Mouse (Mus musculus) embryonic facial prominence, embryonic 13.5 days (tissue): ENCODE measurements around the gene Stac2. TPM values are rescaled to one million over a fixed set of nuclear protein-coding genes. Genes with fewer than 3 reads are reported as not detected.

Experiments
- ATAC-seq: fragments of 200-750 bp; cut with Nextera tagmentation; 2 replicates; pipeline ENCODE4 v1.8.0; 2017; ENCODE audit warnings: low read depth; ENCODE audit not compliant: insufficient number of reproducible peaks, insufficient read depth, low FRiP score, low TSS enrichment
- H3K27ac ChIP-seq: fragments of 300-500 bp; sonication (generic); 2 replicates; pipeline ENCODE4 v1.5.1; 2015; ENCODE audit warnings: moderate library complexity, mild to moderate bottlenecking, inconsistent platforms
- H3K27me3 ChIP-seq: fragments of 300-500 bp; sonication (generic); 2 replicates; pipeline ENCODE4 v1.6.1; 2015; ENCODE audit warnings: mild to moderate bottlenecking, inconsistent platforms
- H3K36me3 ChIP-seq: fragments of 300-500 bp; sonication (generic); 2 replicates; pipeline ENCODE4 v1.6.1; 2015; ENCODE audit warnings: mild to moderate bottlenecking, inconsistent platforms
- H3K4me1 ChIP-seq: fragments of 300-500 bp; sonication (generic); 2 replicates; pipeline ENCODE4 v1.6.1; 2015; ENCODE audit warnings: inconsistent platforms
- H3K4me2 ChIP-seq: fragments of 300-500 bp; sonication (generic); 2 replicates; pipeline ENCODE4 v1.6.1; 2015; ENCODE audit warnings: moderate library complexity, mild to moderate bottlenecking, inconsistent platforms
- H3K4me3 ChIP-seq: fragments of 300-500 bp; sonication (generic); 2 replicates; pipeline ENCODE4 v1.5.1; 2015; ENCODE audit warnings: mild to moderate bottlenecking, inconsistent platforms
- H3K9ac ChIP-seq: fragments of 300-500 bp; sonication (generic); 2 replicates; pipeline ENCODE4 v1.6.1; 2015; ENCODE audit warnings: mild to moderate bottlenecking, inconsistent platforms
- H3K9me3 ChIP-seq: fragments of 300-500 bp; sonication (generic); 2 replicates; pipeline ENCODE4 v1.6.1; 2016; ENCODE audit warnings: inconsistent platforms
- WGBS: fragments of 180-500 bp; shearing (Covaris S2); methylation state at CpG from one replicate; pipeline ENCODE4 v1.1.7; 2015; ENCODE audit warnings: mixed read lengths; 5-methylcytosine and 5-hydroxymethylcytosine counted together
- polyA plus RNA-seq: library from polyadenylated mRNA; unstranded; fragments of >200 nt; fragmentation: Nextera tagmentation; extraction: Ambion mirVana; gene quantifications from 2 replicates; pipeline ENCODE4 v1.2.1, GENCODE M21; 2015

The Stac2 gene
- polyA plus RNA-seq, 1 experiment from 2014 or later, result 0.65 TPM

- 91% methylated on average over 12 of the region's 12 CpGs for WGBS
- no peaks in the 10 kb centered on the region for H3K36me3 ChIP-seq
- no peaks in the 10 kb centered on the region for H3K27me3 ChIP-seq
- peaks cover 8% of the 10 kb centered on the region; the same call in 1 of the 2 replicates for H3K9me3 ChIP-seq
- ATAC-seq, result no peak
- no peak overlapping the region for H3K9ac ChIP-seq
- no peak overlapping the region for H3K27ac ChIP-seq
- H3K4me1 ChIP-seq, result no peaks in the 10 kb centered on the region
- H3K4me3 ChIP-seq, result no peak overlapping the region
- H3K4me2 ChIP-seq, result no peak overlapping the region
Observed at GRCm38 (mm10) chr11:98066201-98066600, 12.9 kb upstream of the Stac2 start.

GRCm38 (mm10) chr11:98061904-98062562 is 8.8 kb upstream of the Stac2 start:
- Histone ChIP-seq H3K9me3 (peaks cover 6% of the 10 kb centered on the region; the same call in 1 of the 2 replicates), H3K4me3 (no peak overlapping the region), H3K9ac (no peak overlapping the region), H3K4me2 (no peak overlapping the region), H3K27ac (no peak overlapping the region), H3K27me3 (0 out of 2 replicates have a peak, but pooled peaks cover 7% of the 10 kb centered on the region), H3K4me1 (peaks cover 6% of the 10 kb centered on the region; the same call in 1 of the 2 replicates), H3K36me3 (no peaks in the 10 kb centered on the region)
- 57% methylated on average over 6 of the region's 6 CpGs for whole genome bisulfite sequencing
- no peak for ATAC-seq

- Histone ChIP-seq H3K4me3 (no peak overlapping the region), H3K36me3 (no peaks in the 10 kb centered on the region), H3K4me2 (no peak overlapping the region), H3K27ac (no peak overlapping the region), H3K9me3 (no peaks in the 10 kb centered on the region; the same call in 1 of the 2 replicates), H3K9ac (no peak overlapping the region), H3K27me3 (0 out of 2 replicates have a peak, but pooled peaks cover 7% of the 10 kb centered on the region), H3K4me1 (peaks cover 6% of the 10 kb centered on the region; the same call in 1 of the 2 replicates)
- ATAC-seq, result no peak
- 80% methylated on average over 3 of the region's 3 CpGs for WGBS
Observed at GRCm38 (mm10) chr11:98061441-98061840, 8.2 kb upstream of the Stac2 start.

GRCm38 (mm10) chr11:98060104-98060692 is 6.9 kb upstream of the Stac2 start:
- no peaks in the 10 kb centered on the region for H3K36me3 ChIP-seq
- 69% methylated on average over 5 of the region's 5 CpGs for WGBS
- no peak overlapping the region for H3K27ac ChIP-seq
- H3K9ac ChIP-seq, result no peak overlapping the region
- no peaks in the 10 kb centered on the region for H3K9me3 ChIP-seq
- no peak overlapping the region for H3K4me3 ChIP-seq
- no peak for ATAC-seq
- H3K27me3 ChIP-seq, result peaks cover 10% of the 10 kb centered on the region; the same call in 1 of the 2 replicates
- no peak overlapping the region for H3K4me2 ChIP-seq
- peaks cover 6% of the 10 kb centered on the region; the same call in 1 of the 2 replicates for H3K4me1 ChIP-seq

GRCm38 (mm10) chr11:98059662-98060061 is 6.4 kb upstream of the Stac2 start:
- Histone ChIP-seq H3K9me3 (no peaks in the 10 kb centered on the region), H3K4me2 (no peak overlapping the region), H3K36me3 (no peaks in the 10 kb centered on the region), H3K27ac (no peak overlapping the region), H3K9ac (no peak overlapping the region), H3K27me3 (peaks cover 14% of the 10 kb centered on the region; the same call in 1 of the 2 replicates), H3K4me1 (peaks cover 6% of the 10 kb centered on the region; the same call in 1 of the 2 replicates), H3K4me3 (no peak overlapping the region)
- WGBS, result 64% methylated on average over 7 of the region's 7 CpGs
- ATAC-seq, result no peak

- H3K36me3 ChIP-seq, result no peaks in the 10 kb centered on the region
- H3K4me2 ChIP-seq, result no peak overlapping the region
- ATAC-seq, result no peak
- no peaks in the 10 kb centered on the region for H3K9me3 ChIP-seq
- H3K4me1 ChIP-seq, result peaks cover 14% of the 10 kb centered on the region
- no peak overlapping the region for H3K27ac ChIP-seq
- peaks cover 29% of the 10 kb centered on the region for H3K27me3 ChIP-seq
- no peak overlapping the region for H3K4me3 ChIP-seq
- no peak overlapping the region for H3K9ac ChIP-seq
- 80% methylated on average over 5 of the region's 5 CpGs for whole genome bisulfite sequencing
Observed at GRCm38 (mm10) chr11:98057998-98058397, 4.7 kb upstream of the Stac2 start.

GRCm38 (mm10) chr11:98057466-98057865 is 4.2 kb upstream of the Stac2 start:
- Histone ChIP-seq H3K4me3 (no peak overlapping the region), H3K9me3 (no peaks in the 10 kb centered on the region), H3K4me2 (no peak overlapping the region), H3K27me3 (peaks cover 35% of the 10 kb centered on the region), H3K4me1 (peaks cover 19% of the 10 kb centered on the region), H3K27ac (no peak overlapping the region), H3K9ac (no peak overlapping the region), H3K36me3 (no peaks in the 10 kb centered on the region)
- 23% methylated on average over 9 of the region's 9 CpGs for WGBS
- no peak for ATAC-seq

GRCm38 (mm10) chr11:98052129-98052988 is 903 bp downstream of the Stac2 start:
- Histone ChIP-seq H3K36me3 (no peaks in the 10 kb centered on the region), H3K27ac (no peak overlapping the region), H3K4me1 (peaks cover 25% of the 10 kb centered on the region), H3K9ac (peak overlapping the region; percentile 62), H3K9me3 (no peaks in the 10 kb centered on the region), H3K27me3 (peaks cover 76% of the 10 kb centered on the region), H3K4me2 (peak overlapping the region; percentile 82), H3K4me3 (peak overlapping the region; percentile 51)
- WGBS, result under 1% methylated on average over 81 of the region's 83 CpGs
- ATAC-seq, result no peak

- 0 out of 2 replicates have a peak overlapping the region, but pooled peaks have one; percentile 28 for H3K9ac ChIP-seq
- peak overlapping the region; percentile 82 for H3K4me2 ChIP-seq
- H3K27ac ChIP-seq, result no peak overlapping the region
Observed at GRCm38 (mm10) chr11:98051611-98052128, 1.6 kb downstream of the Stac2 start.

GRCm38 (mm10) chr11:98050940-98051339 is 2.3 kb downstream of the Stac2 start:
- no peak overlapping the region for H3K4me3 ChIP-seq
- peaks cover 77% of the 10 kb centered on the region for H3K27me3 ChIP-seq
- H3K9ac ChIP-seq, result 0 out of 2 replicates have a peak overlapping the region, but pooled peaks have one; percentile 28
- H3K27ac ChIP-seq, result no peak overlapping the region
- no peak overlapping the region for H3K4me2 ChIP-seq
- peaks cover 23% of the 10 kb centered on the region for H3K4me1 ChIP-seq
- ATAC-seq, result no peak
- no peaks in the 10 kb centered on the region for H3K9me3 ChIP-seq
- H3K36me3 ChIP-seq, result no peaks in the 10 kb centered on the region
- 27% methylated on average over 2 of the region's 2 CpGs for WGBS

More at GRCm38 (mm10) chr11:98051611-98052128, 1.6 kb downstream of the Stac2 start:
- Histone ChIP-seq H3K4me1 (peaks cover 23% of the 10 kb centered on the region), H3K36me3 (no peaks in the 10 kb centered on the region), H3K4me3 (peak overlapping the region; percentile 51), H3K9me3 (no peaks in the 10 kb centered on the region), H3K27me3 (peaks cover 77% of the 10 kb centered on the region)
- no peak for ATAC-seq
- 5% methylated on average over 12 of the region's 12 CpGs for WGBS

GRCm38 (mm10) chr11:98050520-98050815 is 2.8 kb downstream of the Stac2 start:
- Histone ChIP-seq H3K27me3 (peaks cover 76% of the 10 kb centered on the region), H3K9me3 (no peaks in the 10 kb centered on the region), H3K4me1 (peaks cover 23% of the 10 kb centered on the region), H3K9ac (no peak overlapping the region), H3K27ac (no peak overlapping the region), H3K4me3 (no peak overlapping the region), H3K4me2 (no peak overlapping the region), H3K36me3 (no peaks in the 10 kb centered on the region)
- WGBS, result 31% methylated on average over 2 of the region's 2 CpGs
- ATAC-seq, result no peak
